Mouse (Mus musculus) layer of hippocampus, adult 2 months (tissue): ENCODE measurements at regions not wholly inside any gene's neighbourhood (a gene's known extent, or its start where the extent isn't known, plus 50 kb on each side); places are given as distances from the start of the nearest gene placed in this dataset.

Source experiments
- DNase-seq, 2 experiments: peaks; one replicate each; pipeline ENCODE4 v3.0.0; 2022; ENCODE audit warnings: low spot score in 2 of 2
- H3K27ac ChIP-seq: fragments of 200-600 bp; 2 replicates; pipeline ENCODE4 v1.8.1; 2022
- H3K4me3 ChIP-seq: fragments of 200-600 bp; 2 replicates; pipeline ENCODE4 v1.8.1; 2022; ENCODE audit warnings: mild to moderate bottlenecking
- CTCF ChIP-seq: fragments of 200-600 bp; conservative IDR thresholded peaks from 2 replicates; pipeline ENCODE4 v1.8.1; 2022; ENCODE audit warnings: antibody characterized with exemption, mild to moderate bottlenecking, moderate library complexity

GRCm38 (mm10) chr8:87417466-87417865 is 54.9 kb downstream of the Cbln1 start:
- Histone ChIP-seq H3K4me3 (no peak overlapping the region), H3K27ac (no peak overlapping the region)
- DNase-seq = no peak
- no peak for TF ChIP-seq CTCF

- Histone ChIP-seq H3K27ac (no peak overlapping the region), H3K4me3 (no peak overlapping the region)
- DNase-seq = no peak
- no peak for TF ChIP-seq CTCF
These were observed 57.3 kb downstream of the Cbln1 start for GRCm38 (mm10) chr8:87415051-87415630.

GRCm38 (mm10) chr8:87389016-87389415 is 83.4 kb downstream of the Cbln1 start:
- TF ChIP-seq CTCF = no peak
- Histone ChIP-seq H3K27ac (no peak overlapping the region), H3K4me3 (no peak overlapping the region)
- no peak for DNase-seq

- TF ChIP-seq CTCF = no peak
- no peak overlapping the region for H3K27ac ChIP-seq
- no peak overlapping the region for H3K4me3 ChIP-seq
- DNase-seq = no peak
These were observed 88.7 kb downstream of the Cbln1 start for GRCm38 (mm10) chr8:87383527-87384206.

GRCm38 (mm10) chr8:87382311-87382710 is 90.1 kb downstream of the Cbln1 start:
- no peak overlapping the region for H3K27ac ChIP-seq
- no peak for TF ChIP-seq CTCF
- H3K4me3 ChIP-seq = no peak overlapping the region
- no peak for DNase-seq

DNA sequence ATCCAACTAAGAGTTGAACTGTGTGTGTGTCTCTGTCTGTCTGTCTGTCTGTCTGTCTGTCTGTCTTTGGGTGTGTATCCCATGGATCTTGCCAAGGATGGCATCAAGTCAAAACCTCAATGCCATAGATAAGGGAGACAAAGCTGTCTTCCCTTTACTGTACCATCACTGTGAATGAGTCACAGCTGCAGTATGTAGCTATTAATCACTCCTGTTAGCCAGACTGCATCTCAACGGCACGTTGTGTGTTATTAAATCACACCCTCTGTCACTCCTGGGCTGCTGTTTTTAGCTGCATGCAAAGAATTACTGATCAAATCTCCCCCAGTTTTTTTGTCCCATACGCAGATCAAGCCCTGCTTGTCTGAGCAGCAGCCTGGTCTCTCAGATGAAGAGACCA is 91.6 kb downstream of the Cbln1 start:
- Histone ChIP-seq H3K27ac (no peak overlapping the region), H3K4me3 (no peak overlapping the region)
- no peak for DNase-seq
- TF ChIP-seq CTCF = no peak

- TF ChIP-seq CTCF = no peak
- DNase-seq = no peak
- Histone ChIP-seq H3K4me3 (no peak overlapping the region), H3K27ac (no peak overlapping the region)
These were observed 93.1 kb downstream of the Cbln1 start for GRCm38 (mm10) chr8:87379296-87379695.

- no peak for TF ChIP-seq CTCF
- DNase-seq = no peak
- Histone ChIP-seq H3K4me3 (no peak overlapping the region), H3K27ac (no peak overlapping the region)
These were observed 98.4 kb downstream of the Cbln1 start for GRCm38 (mm10) chr8:87374044-87374443.

DNA sequence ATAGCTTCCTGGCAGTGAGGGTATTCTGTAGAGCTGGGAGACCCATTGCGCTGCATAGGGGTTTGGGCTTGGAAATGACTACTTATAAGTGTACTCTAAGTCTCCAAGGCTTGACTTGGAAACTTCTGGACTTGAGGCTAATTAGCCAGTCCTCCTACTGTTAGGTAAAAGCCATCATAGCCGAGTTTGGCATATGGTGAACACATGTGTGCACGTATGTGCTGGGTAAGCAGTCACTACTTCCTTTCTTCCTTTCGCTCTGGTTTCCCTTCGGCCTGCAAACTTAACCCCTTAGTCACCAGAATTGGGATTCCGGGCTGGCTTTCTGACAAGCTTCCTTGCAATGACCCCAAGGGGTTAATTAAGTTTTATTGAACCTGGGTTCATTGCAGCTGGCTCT is 98.9 kb downstream of the Cbln1 start:
- DNase-seq = no peak
- Histone ChIP-seq H3K27ac (no peak overlapping the region), H3K4me3 (no peak overlapping the region)
- no peak for TF ChIP-seq CTCF

- Histone ChIP-seq H3K4me3 (no peak overlapping the region), H3K27ac (no peak overlapping the region)
- no peak for TF ChIP-seq CTCF
- DNase-seq = no peak
These were observed 100.3 kb downstream of the Cbln1 start for GRCm38 (mm10) chr8:87372061-87372460.

- TF ChIP-seq CTCF = no peak
- no peak overlapping the region for H3K27ac ChIP-seq
- no peak for DNase-seq
These were observed 102.2 kb downstream of the Cbln1 start for GRCm38 (mm10) chr8:87370194-87370593.

DNA sequence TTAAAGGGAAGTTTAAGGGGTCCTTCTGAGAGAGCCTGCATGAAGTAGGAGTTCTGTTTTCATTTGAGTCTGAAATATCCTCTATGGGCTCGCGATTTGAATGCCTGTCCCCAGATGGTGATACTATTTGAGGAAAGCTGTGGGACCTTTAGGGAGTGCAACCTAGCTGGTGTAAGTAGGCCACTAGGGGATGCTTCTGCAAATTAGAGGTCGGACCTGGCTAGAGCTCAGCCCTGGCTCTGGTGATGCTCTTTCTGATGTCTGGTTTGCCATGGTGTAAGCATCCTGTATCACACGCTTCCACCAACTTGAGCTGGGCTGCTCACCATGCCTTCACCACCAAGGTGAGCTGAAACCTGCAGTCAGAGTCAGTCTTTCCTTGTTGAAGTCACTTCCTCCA is 121.9 kb downstream of the Cbln1 start:
- TF ChIP-seq CTCF = no peak
- no peak for DNase-seq
- no peak overlapping the region for H3K27ac ChIP-seq
- no peak overlapping the region for H3K4me3 ChIP-seq

More at GRCm38 (mm10) chr8:87370194-87370593, 102.2 kb downstream of the Cbln1 start:
- H3K4me3 ChIP-seq = no peak overlapping the region

GRCm38 (mm10) chr8:87349781-87350181 is 122.6 kb downstream of the Cbln1 start:
- DNase-seq = peak in 1 of 2 experiments; percentile 1

GRCm38 (mm10) chr8:87329371-87329770 is 143.0 kb downstream of the Cbln1 start:
- DNase-seq = no peak
- TF ChIP-seq CTCF = no peak
- Histone ChIP-seq H3K4me3 (no peak overlapping the region), H3K27ac (no peak overlapping the region)

More at GRCm38 (mm10) chr8:87349781-87350181, 122.6 kb downstream of the Cbln1 start:
- Histone ChIP-seq H3K27ac (no peak overlapping the region), H3K4me3 (no peak overlapping the region)
- TF ChIP-seq CTCF = no peak

- H3K4me3 ChIP-seq = no peak overlapping the region
- 0 out of 2 replicates have a peak overlapping the region, but pooled peaks have one; percentile 36 for H3K27ac ChIP-seq
- TF ChIP-seq CTCF = no peak
- peak in 1 of 2 experiments; percentile 10 for DNase-seq
These were observed 157.8 kb downstream of the Cbln1 start for GRCm38 (mm10) chr8:87314570-87314969.
